Mouse (Mus musculus): ENCODE measurements around the gene Tspan1.

DNA sequence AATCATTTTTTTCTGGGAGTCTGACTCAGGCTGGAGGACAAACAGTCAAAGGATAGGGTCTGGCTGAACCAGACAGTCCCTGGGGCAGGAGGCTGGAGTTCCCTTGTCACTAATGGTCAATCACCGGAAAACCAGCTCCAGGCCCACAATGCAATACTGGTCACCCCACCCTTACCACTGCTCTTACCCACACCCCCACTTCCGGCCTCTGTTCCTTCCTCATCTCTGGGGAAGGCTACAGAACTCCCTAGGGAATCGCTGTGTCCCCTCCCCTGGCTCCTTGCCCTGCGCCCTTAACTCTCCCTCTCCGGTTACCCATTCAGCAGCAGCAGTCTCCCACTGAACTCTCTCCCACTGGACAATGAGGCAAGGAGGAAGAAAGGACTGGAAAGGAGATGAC, 9.7 kb upstream of the Tspan1 start:
- TF ChIP-seq CTCF (IDR thresholded peaks at IDR 0.05; ENCODE audit: extremely low read depth, insufficient read length, insufficient replicate concordance, low read depth, low read length), result no peak
- TF ChIP-seq POLR2A (IDR thresholded peaks at IDR 0.05; ENCODE audit: low read depth, low read length), result no peak

Data from small intestine, adult 2 months (tissue).